Mouse (Mus musculus) MEL (cell line): ENCODE measurements around the gene Maml2. TPM values are rescaled to one million over a fixed set of nuclear protein-coding genes. Genes with fewer than 3 reads are reported as not detected.

Experiments used
- DNase-seq: peaks from one replicate; pipeline ENCODE4 v3.0.0; 2011; ENCODE audit warnings: low read depth, low spot score
- H3K27ac ChIP-seq: 2 replicates; pipeline ENCODE4 v1.5.1; 2012; ENCODE audit warnings: low read depth, mild to moderate bottlenecking, control low read depth, low read length, moderate library complexity; ENCODE audit not compliant: control insufficient read depth
- H3K27me3 ChIP-seq, 2 experiments: fragments of 150-350 bp in 1 of 2; sonication (generic) in 1 of 2; 2 replicates each; pipeline ENCODE4 v1.6.1; 2012; ENCODE audit warnings: low read length in 2 of 2, mild to moderate bottlenecking in 2 of 2, improper control_type of control experiment in 1 of 2, moderate library complexity in 1 of 2; ENCODE audit not compliant: insufficient read depth in 2 of 2, control insufficient read depth in 1 of 2
- H3K36me3 ChIP-seq, 2 experiments: 2 replicates each; pipeline ENCODE4 v1.6.1; 2012 to 2014; ENCODE audit warnings: low read length in 2 of 2, improper control_type of control experiment in 1 of 2, inconsistent platforms in 1 of 2, mild to moderate bottlenecking in 1 of 2; ENCODE audit not compliant: insufficient read depth in 2 of 2, control insufficient read depth in 1 of 2
- H3K4me1 ChIP-seq, 2 experiments: fragments of 150-350 bp in 1 of 2; sonication (generic) in 1 of 2; 2 replicates each; pipeline ENCODE4 v1.6.1; 2012; ENCODE audit warnings: low read length in 2 of 2, improper control_type of control experiment in 1 of 2, mild to moderate bottlenecking in 1 of 2; ENCODE audit not compliant: insufficient read depth in 2 of 2, control insufficient read depth in 1 of 2
- H3K4me3 ChIP-seq, 2 experiments: fragments of 150-350 bp in 1 of 2; sonication (generic) in 1 of 2; 2 replicates each; pipeline ENCODE4 v1.5.1; 2012; ENCODE audit warnings: low read depth in 2 of 2, low read length in 2 of 2, mild to moderate bottlenecking in 2 of 2, moderate library complexity in 2 of 2, control low read depth in 1 of 2, improper control_type of control experiment in 1 of 2; ENCODE audit not compliant: control insufficient read depth in 1 of 2, insufficient read depth in 1 of 2
- H3K79me2 ChIP-seq: 2 replicates; pipeline ENCODE4 v1.6.1; 2012; ENCODE audit warnings: mild to moderate bottlenecking, low read length, moderate library complexity; ENCODE audit not compliant: control insufficient read depth, poor library complexity, insufficient read depth
- H3K9ac ChIP-seq: 2 replicates; pipeline ENCODE4 v1.6.1; 2012; ENCODE audit warnings: low read depth, mild to moderate bottlenecking, control low read depth, low read length, moderate library complexity; ENCODE audit not compliant: control insufficient read depth, poor library complexity, severe bottlenecking
- H3K9me3 ChIP-seq: fragments of 150-350 bp; sonication (generic); replicated peaks from 2 replicates; pipeline ENCODE4 v1.6.1; 2012; ENCODE audit warnings: mild to moderate bottlenecking, low read length, improper control_type of control experiment, moderate library complexity; ENCODE audit not compliant: insufficient read depth
- CHD1 ChIP-seq: IDR thresholded peaks from 2 replicates; pipeline ENCODE4 v1.6.1; 2012; ENCODE audit warnings: low read depth, mild to moderate bottlenecking, inconsistent platforms, low read length, improper control_type of control experiment
- CHD2 ChIP-seq: IDR thresholded peaks from 2 replicates; pipeline ENCODE4 v1.6.1; 2011; ENCODE audit warnings: low read length, improper control_type of control experiment
- CTCF ChIP-seq, 3 experiments: IDR thresholded peaks in 2 of 3; conservative IDR thresholded peaks in 1 of 3; 2 replicates each; pipeline ENCODE4 v1.5.1; 2011 to 2012; ENCODE audit warnings: low read length in 3 of 3, low read depth in 2 of 3, mild to moderate bottlenecking in 2 of 3, improper control_type of control experiment in 1 of 3, inconsistent platforms in 1 of 3, mixed read lengths in 1 of 3, moderate library complexity in 1 of 3; ENCODE audit not compliant: control insufficient read depth in 1 of 3, insufficient read depth in 1 of 3, poor library complexity in 1 of 3, severe bottlenecking in 1 of 3
- ETS1 ChIP-seq: IDR thresholded peaks from 2 replicates; pipeline ENCODE4 v1.6.1; 2012; ENCODE audit warnings: low read depth, mild to moderate bottlenecking, inconsistent platforms, low read length, improper control_type of control experiment, moderate library complexity
- GABPA ChIP-seq: IDR thresholded peaks from 2 replicates; pipeline ENCODE4 v1.6.1; 2012; ENCODE audit warnings: low read depth, mild to moderate bottlenecking, inconsistent platforms, low read length, improper control_type of control experiment, moderate library complexity
- GATA1 ChIP-seq: IDR thresholded peaks from 2 replicates; pipeline ENCODE4 v1.6.1; 2011; ENCODE audit warnings: low read depth, low read length, improper control_type of control experiment
- MAFK ChIP-seq: IDR thresholded peaks from 2 replicates; pipeline ENCODE4 v1.6.1; 2011; ENCODE audit warnings: low read depth, mild to moderate bottlenecking, low read length, improper control_type of control experiment, borderline replicate concordance
- MAX ChIP-seq: IDR thresholded peaks from 2 replicates; pipeline ENCODE4 v1.6.1; 2011; ENCODE audit warnings: low read length, improper control_type of control experiment
- MAZ ChIP-seq: IDR thresholded peaks from 2 replicates; pipeline ENCODE4 v1.6.1; 2012; ENCODE audit warnings: low read depth, mild to moderate bottlenecking, inconsistent platforms, low read length, improper control_type of control experiment
- MEF2A ChIP-seq: IDR thresholded peaks from 2 replicates; pipeline ENCODE4 v1.6.1; 2014; ENCODE audit warnings: low read depth, mild to moderate bottlenecking, inconsistent platforms, low read length, improper control_type of control experiment; ENCODE audit not compliant: poor library complexity, insufficient replicate concordance, severe bottlenecking; ENCODE audit errors: extremely low read depth
- MXI1 ChIP-seq: IDR thresholded peaks from 2 replicates; pipeline ENCODE4 v1.6.1; 2011; ENCODE audit warnings: mild to moderate bottlenecking, low read depth, low read length, improper control_type of control experiment
- MYC ChIP-seq: IDR thresholded peaks from 2 replicates; pipeline ENCODE4 v1.6.1; 2011; ENCODE audit warnings: low read depth, mild to moderate bottlenecking, low read length, improper control_type of control experiment, moderate library complexity
- NELFE ChIP-seq: IDR thresholded peaks from 2 replicates; pipeline ENCODE4 v1.6.1; 2011; ENCODE audit warnings: low read depth, low read length, improper control_type of control experiment
- NRF1 ChIP-seq: IDR thresholded peaks from 2 replicates; pipeline ENCODE4 v1.6.1; 2014; ENCODE audit warnings: low read depth, mild to moderate bottlenecking, inconsistent platforms, low read length, improper control_type of control experiment, moderate library complexity; ENCODE audit not compliant: poor library complexity, insufficient read depth, severe bottlenecking
- POLR2AphosphoS2 ChIP-seq: IDR thresholded peaks from 2 replicates; pipeline ENCODE4 v1.6.1; 2011; ENCODE audit warnings: low read length, improper control_type of control experiment
- RCOR1 ChIP-seq: IDR thresholded peaks from 2 replicates; pipeline ENCODE4 v1.6.1; 2012; ENCODE audit warnings: low read depth, mild to moderate bottlenecking, inconsistent platforms, low read length, improper control_type of control experiment
- TCF12 ChIP-seq: IDR thresholded peaks from 2 replicates; pipeline ENCODE4 v1.6.1; 2014; ENCODE audit warnings: low read depth, mild to moderate bottlenecking, inconsistent platforms, low read length, improper control_type of control experiment, moderate library complexity
- UBTF ChIP-seq: IDR thresholded peaks from 2 replicates; pipeline ENCODE4 v1.6.1; 2012; ENCODE audit warnings: low read depth, mild to moderate bottlenecking, inconsistent platforms, low read length, improper control_type of control experiment, moderate library complexity, borderline replicate concordance; ENCODE audit not compliant: insufficient read depth
- USF2 ChIP-seq, 2 experiments: IDR thresholded peaks; 2 replicates each; pipeline ENCODE4 v1.6.1; 2011 to 2012; ENCODE audit warnings: improper control_type of control experiment in 2 of 2, low read length in 2 of 2, borderline replicate concordance in 1 of 2, inconsistent platforms in 1 of 2, low read depth in 1 of 2, mild to moderate bottlenecking in 1 of 2; ENCODE audit not compliant: insufficient read depth in 1 of 2
- ZC3H11A ChIP-seq: IDR thresholded peaks from 2 replicates; pipeline ENCODE4 v1.6.1; 2012; ENCODE audit warnings: low read depth, mild to moderate bottlenecking, inconsistent platforms, low read length, improper control_type of control experiment
- ZNF384 ChIP-seq: IDR thresholded peaks from 2 replicates; pipeline ENCODE4 v1.6.1; 2012; ENCODE audit warnings: low read depth, mild to moderate bottlenecking, inconsistent platforms, low read length, improper control_type of control experiment
- polyA plus RNA-seq, 2 experiments: library from polyadenylated mRNA; stranded (reverse) in 1 of 2; unstranded in 1 of 2; fragments of >175 nt in 1 of 2; fragments of >200 nt in 1 of 2; gene quantifications; 2 replicates each; pipeline versions ENCODE4 v1.2.1 to v1.2.4; 2012; ENCODE audit warnings: low replicate concordance in 2 of 2, low read depth in 1 of 2; ENCODE audit not compliant: insufficient read length in 2 of 2, insufficient read depth in 1 of 2, missing spikeins in 1 of 2
- total RNA-seq: library from RNA; depleted of rRNA; stranded (reverse); fragments of 300-350 nt; gene quantifications from 2 replicates; pipeline ENCODE4 v1.2.3, GENCODE M21; 2012

The Maml2 gene
- total and polyA plus RNA-seq, 3 experiments = 0.08 to 0.47 TPM; not detected in 1

DNA sequence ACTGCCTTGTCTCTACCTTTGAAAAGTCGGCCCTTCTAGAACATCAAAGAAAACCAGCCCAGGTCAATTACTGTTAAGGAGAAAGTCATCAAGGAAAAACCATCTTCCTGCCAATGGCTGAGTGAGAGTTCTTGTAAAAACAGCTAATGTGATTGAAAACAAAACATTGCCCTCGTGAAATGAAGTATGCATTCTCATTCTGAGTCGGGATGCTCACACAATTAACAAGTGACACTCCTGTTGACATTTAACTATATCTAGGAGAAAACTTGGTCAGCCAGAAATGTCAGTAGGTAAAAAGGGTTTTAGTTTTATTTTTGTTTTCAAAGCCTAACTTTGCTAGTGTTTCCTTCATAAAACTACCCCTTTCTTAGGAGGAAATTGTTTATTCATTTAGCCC, 341.9 kb downstream of the Maml2 start:
- TF ChIP-seq MXI1 (no peak), USF2 (IDR thresholded peaks at IDR 0.05; ENCODE audit: borderline replicate concordance in 1 of 2, insufficient read depth in 1 of 2, low read depth in 1 of 2, low read length in 2 of 2) (no peak), TCF12 (no peak), GATA1 (no peak), CHD1 (no peak), POLR2AphosphoS2 (no peak), UBTF (no peak), CTCF (IDR thresholded peaks at IDR 0.05 in 2 of 3, conservative IDR thresholded peaks at IDR 0.05 in 1 of 3; ENCODE audit: control insufficient read depth in 1 of 3, insufficient read depth in 1 of 3, low read depth in 2 of 3, low read length in 3 of 3, poor library complexity in 1 of 3, severe bottlenecking in 1 of 3) (no peak), MEF2A (no peak), MAX (no peak), CHD2 (no peak), ETS1 (no peak), MAZ (no peak), MAFK (no peak), ZC3H11A (no peak), ZNF384 (no peak), GABPA (no peak), NELFE (no peak), RCOR1 (no peak)
- TF ChIP-seq, all 39 proteins: peak for 0
- H3K36me3 ChIP-seq = no peaks in the 10 kb centered on the region
- H3K9me3 ChIP-seq = no peaks in the 10 kb centered on the region
- peaks cover 10 to 11% of the 10 kb centered on the region in 2 experiments for H3K27me3 ChIP-seq
- H3K79me2 ChIP-seq = no peaks in the 10 kb centered on the region
- no peak overlapping the region for H3K4me3 ChIP-seq
- H3K9ac ChIP-seq = no peak overlapping the region
- H3K4me1 ChIP-seq = no peaks in the 10 kb centered on the region
- no peak for DNase-seq
- no peak overlapping the region for H3K27ac ChIP-seq

- no peak for DNase-seq
- Histone ChIP-seq H3K9me3 (no peaks in the 10 kb centered on the region), H3K9ac (no peak overlapping the region), H3K4me1 (no peaks in the 10 kb centered on the region), H3K4me3 (no peak overlapping the region), H3K27me3 (peaks cover under 1 to 7% of the 10 kb centered on the region in 2 experiments; a peak in 3 of 4 replicates), H3K36me3 (no peaks in the 10 kb centered on the region), H3K79me2 (no peaks in the 10 kb centered on the region), H3K27ac (no peak overlapping the region)
- TF ChIP-seq ETS1 = no peak
- no peak for TF ChIP-seq ZC3H11A
- TF ChIP-seq GATA1 = no peak
- TF ChIP-seq MAX = no peak
- no peak for TF ChIP-seq MYC
- no peak for TF ChIP-seq NRF1
- TF ChIP-seq, all 39 proteins: peak for 0
Observed at GRCm38 (mm10) chr9:13645153-13645552, 347.4 kb downstream of the Maml2 start.
